Mouse (Mus musculus): ENCODE results near the gene Pus10. TPM values are rescaled to one million over a fixed set of nuclear protein-coding genes. Genes with fewer than 3 reads are reported as not detected.

Pus10 gene
- total RNA-seq, 2 experiments from 2014 or later: 18.6 to 21.1 TPM

GRCm38 (mm10) chr11:23666526-23666925 is 1.1 kb downstream of the Pus10 start:
- DNase-seq (ENCODE audit: low spot score in 2 of 2): no peak
- Histone ChIP-seq H3K27ac (peak overlapping the region; percentile 97), H3K4me3 (peak overlapping the region; percentile 96)
- TF ChIP-seq CTCF (conservative IDR thresholded peaks at IDR 0.05): no peak

GRCm38 (mm10) chr11:23667128-23667527 is 1.7 kb downstream of the Pus10 start:
- H3K4me3 ChIP-seq: peak overlapping the region; percentile 96

GRCm38 (mm10) chr11:23672256-23672749 is 6.8 kb downstream of the Pus10 start:
- no peak for DNase-seq (ENCODE audit: low spot score in 2 of 2)

More at GRCm38 (mm10) chr11:23667128-23667527, 1.7 kb downstream of the Pus10 start:
- H3K27ac ChIP-seq: no peak overlapping the region
- no peak for TF ChIP-seq CTCF (conservative IDR thresholded peaks at IDR 0.05)
- DNase-seq (ENCODE audit: low spot score in 2 of 2): no peak

GRCm38 (mm10) chr11:23676100-23676499 is 10.6 kb downstream of the Pus10 start:
- no peak for TF ChIP-seq CTCF (conservative IDR thresholded peaks at IDR 0.05)
- Histone ChIP-seq H3K4me3 (no peak overlapping the region), H3K27ac (no peak overlapping the region)
- no peak for DNase-seq (ENCODE audit: low spot score in 2 of 2)

More at GRCm38 (mm10) chr11:23672256-23672749, 6.8 kb downstream of the Pus10 start:
- no peak overlapping the region for H3K4me3 ChIP-seq
- no peak for TF ChIP-seq CTCF (conservative IDR thresholded peaks at IDR 0.05)
- no peak overlapping the region for H3K27ac ChIP-seq

GRCm38 (mm10) chr11:23679044-23679642 is 13.7 kb downstream of the Pus10 start:
- DNase-seq (ENCODE audit: low spot score in 2 of 2): peak; percentile 28 to 67
- Histone ChIP-seq H3K4me3 (no peak overlapping the region), H3K27ac (no peak overlapping the region)
- peak; percentile 90 for TF ChIP-seq CTCF (conservative IDR thresholded peaks at IDR 0.05)

GRCm38 (mm10) chr11:23680435-23680950 is 15.0 kb downstream of the Pus10 start:
- no peak for DNase-seq (ENCODE audit: low spot score in 2 of 2)
- no peak overlapping the region for H3K27ac ChIP-seq
- no peak overlapping the region for H3K4me3 ChIP-seq
- no peak for TF ChIP-seq CTCF (conservative IDR thresholded peaks at IDR 0.05)

GRCm38 (mm10) chr11:23682561-23682960 is 17.1 kb downstream of the Pus10 start:
- no peak for DNase-seq (ENCODE audit: low spot score in 2 of 2)
- TF ChIP-seq CTCF (conservative IDR thresholded peaks at IDR 0.05): no peak
- no peak overlapping the region for H3K27ac ChIP-seq
- no peak overlapping the region for H3K4me3 ChIP-seq

- Histone ChIP-seq H3K4me3 (no peak overlapping the region), H3K27ac (no peak overlapping the region)
- DNase-seq (ENCODE audit: low spot score in 2 of 2): no peak
- no peak for TF ChIP-seq CTCF (conservative IDR thresholded peaks at IDR 0.05)
Observed at GRCm38 (mm10) chr11:23686671-23687070, 21.2 kb downstream of the Pus10 start.

- no peak overlapping the region for H3K27ac ChIP-seq
- no peak overlapping the region for H3K4me3 ChIP-seq
- TF ChIP-seq CTCF (conservative IDR thresholded peaks at IDR 0.05): no peak
- no peak for DNase-seq (ENCODE audit: low spot score in 2 of 2)
Observed at GRCm38 (mm10) chr11:23688060-23688459, 22.6 kb downstream of the Pus10 start.

GRCm38 (mm10) chr11:23693286-23693685 is 27.8 kb downstream of the Pus10 start:
- DNase-seq (ENCODE audit: low spot score in 2 of 2): no peak
- no peak overlapping the region for H3K4me3 ChIP-seq
- H3K27ac ChIP-seq: no peak overlapping the region
- TF ChIP-seq CTCF (conservative IDR thresholded peaks at IDR 0.05): no peak

- DNase-seq (ENCODE audit: low spot score in 2 of 2): no peak
- no peak for TF ChIP-seq CTCF (conservative IDR thresholded peaks at IDR 0.05)
- H3K27ac ChIP-seq: peak overlapping the region; percentile 28; the same call in 1 of the 2 replicates
- no peak overlapping the region for H3K4me3 ChIP-seq
Observed at GRCm38 (mm10) chr11:23695847-23696246, 30.4 kb downstream of the Pus10 start.

GRCm38 (mm10) chr11:23698526-23698925 is 33.1 kb downstream of the Pus10 start:
- no peak overlapping the region for H3K27ac ChIP-seq
- no peak overlapping the region for H3K4me3 ChIP-seq
- no peak for DNase-seq (ENCODE audit: low spot score in 2 of 2)
- TF ChIP-seq CTCF (conservative IDR thresholded peaks at IDR 0.05): no peak

GRCm38 (mm10) chr11:23699414-23700095 is 34.1 kb downstream of the Pus10 start:
- TF ChIP-seq CTCF (conservative IDR thresholded peaks at IDR 0.05): no peak
- Histone ChIP-seq H3K4me3 (no peak overlapping the region), H3K27ac (peak overlapping the region; percentile 40)
- DNase-seq (ENCODE audit: low spot score in 2 of 2): no peak

All from layer of hippocampus, adult 2 months (tissue).